Mouse (Mus musculus) layer of hippocampus, adult 18-20 months (tissue): ENCODE results near the gene Mr1. TPM values are rescaled to one million over a fixed set of nuclear protein-coding genes. Genes with fewer than 3 reads are reported as not detected.
A peak's percentile ranks its signal among the peaks of the same experiment; 100 is the strongest.
"Not testable (repeated sequence)": the region's sequence is repeated elsewhere in the genome, so short reads cannot be mapped to it uniquely, and the experiment has no call there.

Experiments
- DNase-seq, 2 experiments: peaks; one replicate each; pipeline ENCODE4 v3.0.0; 2022; ENCODE audit warnings: low spot score in 2 of 2
- long read RNA-seq: library from polyadenylated mRNA; stranded (forward); transcript quantifications from one replicate; pipeline ENCODE4 v2.0.0, GENCODE M21; 2021
- total RNA-seq, 2 experiments: library from RNA; stranded (reverse); gene quantifications; 2 replicates each; pipeline ENCODE4 v1.2.3; 2021

Gene Mr1
- total RNA-seq, result 1 to 10 TPM; 3.8 to 4.1 TPM
- long read RNA-seq, partial matches to known transcripts, result 0 of 1 reads
- long read RNA-seq, other reads (novel, unspliced or antisense), result 0 of 1 reads

- peak in 1 of 2 experiments; percentile 57 for DNase-seq
Measured at GRCm38 (mm10) chr1:155146572-155146980, at the start of gene Mr1. TSS of gene Mr1 (minus strand) at chr1:155146814.

GRCm38 (mm10) chr1:155192805-155193368, 46.3 kb upstream of the Mr1 start:
- peak in 1 of 2 experiments; percentile 78 for DNase-seq

GRCm38 (mm10) chr1:155191671-155192070, 45.1 kb upstream of the Mr1 start:
- DNase-seq, result no peak

- DNase-seq, result no peak
Measured at GRCm38 (mm10) chr1:155191219-155191618, 44.6 kb upstream of the Mr1 start.

GRCm38 (mm10) chr1:155188656-155189055, 42.0 kb upstream of the Mr1 start:
- no peak for DNase-seq

- DNase-seq, result no peak
Measured at GRCm38 (mm10) chr1:155184191-155184590, 37.6 kb upstream of the Mr1 start.

- DNase-seq, result peak in 1 of 2 experiments; percentile 55
Measured at GRCm38 (mm10) chr1:155178192-155178924, 31.7 kb upstream of the Mr1 start.

GRCm38 (mm10) chr1:155174424-155174823, 27.8 kb upstream of the Mr1 start:
- DNase-seq, result no peak

GRCm38 (mm10) chr1:155173644-155174016, 27.0 kb upstream of the Mr1 start:
- DNase-seq, result not testable (repeated sequence)

- no peak for DNase-seq
Measured at GRCm38 (mm10) chr1:155172895-155173643, 26.5 kb upstream of the Mr1 start.

- DNase-seq, result no peak
Measured at GRCm38 (mm10) chr1:155169935-155170334, 23.3 kb upstream of the Mr1 start.

GRCm38 (mm10) chr1:155167453-155167852, 20.8 kb upstream of the Mr1 start:
- peak in 1 of 2 experiments; percentile 44 for DNase-seq

GRCm38 (mm10) chr1:155158970-155159484, 12.4 kb upstream of the Mr1 start:
- DNase-seq, result peak in 1 of 2 experiments; percentile 36

GRCm38 (mm10) chr1:155158141-155158969, 11.7 kb upstream of the Mr1 start, which contains the start of gene Stx6:
TSS of gene Stx6 (plus strand) at chr1:155158715.
- DNase-seq, result peak; percentile 96 to 97

GRCm38 (mm10) chr1:155153906-155154305, 7.3 kb upstream of the Mr1 start:
- DNase-seq, result no peak

GRCm38 (mm10) chr1:155150821-155151220, 4.2 kb upstream of the Mr1 start:
- DNase-seq, result no peak

- no peak for DNase-seq
Measured at GRCm38 (mm10) chr1:155149403-155149802, 2.8 kb upstream of the Mr1 start.

- DNase-seq, result no peak
Measured at GRCm38 (mm10) chr1:155147228-155147627, 614 bp upstream of the Mr1 start.

- no peak for DNase-seq
Measured at GRCm38 (mm10) chr1:155145620-155146019, 994 bp downstream of the Mr1 start.

GRCm38 (mm10) chr1:155140076-155140475, 6.5 kb downstream of the Mr1 start:
- DNase-seq, result peak; percentile 30 to 79

GRCm38 (mm10) chr1:155138795-155139194, 7.8 kb downstream of the Mr1 start:
- DNase-seq, result peak; percentile 15 to 61
